ENCODE assay signal across 14 mouse cellular contexts in the genomic region with DNA sequence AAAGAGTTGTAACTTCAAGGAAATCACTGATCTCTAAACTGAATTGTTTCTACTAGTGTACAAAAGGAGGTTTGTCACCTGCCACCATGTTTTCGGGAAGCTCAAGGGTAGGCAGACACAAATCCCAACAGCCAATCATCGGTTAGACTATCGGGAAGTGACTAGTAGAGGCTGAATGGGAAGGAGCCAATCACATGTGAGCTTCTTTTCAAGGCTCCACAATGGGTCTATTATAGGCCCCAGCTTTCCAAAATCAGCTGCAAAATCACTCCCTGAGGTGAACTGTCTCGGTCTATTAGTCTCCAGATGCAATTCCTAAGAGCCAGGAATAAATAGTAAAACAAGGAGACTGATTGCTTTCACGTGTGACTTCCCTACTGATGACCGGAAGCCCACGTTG.
DNase-seq lines count a peak whose midpoint lies in the region; ATAC-seq lines count a peak whose summit lies in the region.
"Had no signal": no experiment of that assay in that cellular context is flagged by ENCODE, and none has a peak within 500 bp of the region (broad histone marks: within the 10 kb centered on the region; RNA-seq: fewer than 3 reads in every experiment).

No protein-coding gene starts in this region.

- H3K27me3 ChIP-seq in forebrain, embryonic 10.5 days (ENCODE audit: poor library complexity, severe bottlenecking), result no peaks in the 10 kb centered on the region
- no peaks in the 10 kb centered on the region for H3K27me3 ChIP-seq in forebrain, embryonic 14.5 days (replicated peaks; ENCODE audit: control insufficient read depth, insufficient read depth, low read length)
- no peaks in the 10 kb centered on the region for H3K27me3 ChIP-seq in embryonic facial prominence, embryonic 11.5 days (ENCODE audit: control insufficient read depth, insufficient read depth, low read length)
- H3K27me3 ChIP-seq: liver, embryonic 12.5 days; megakaryocyte, embryonic 14.5 days had no signal

- DNase-seq in forebrain, embryonic 10.5 days (ENCODE audit: extremely low spot score, low spot score), result no peak
- no peak for DNase-seq in forebrain, embryonic 14.5 days (ENCODE audit: low spot score)
- DNase-seq in layer of hippocampus, adult 11-12 months (ENCODE audit: low spot score), result peak; percentile 26
- DNase-seq in layer of hippocampus, adult 8-10 months (ENCODE audit: low spot score in 2 of 2), result no peak
- peak; percentile 37 for DNase-seq in embryonic facial prominence, embryonic 11.5 days (ENCODE audit: low spot score)
- peak; percentile 46 for DNase-seq in forelimb bud, embryonic 11.5 days (ENCODE audit: low read depth, low spot score)
- DNase-seq in right cerebral cortex, postnatal 14 days, result no peak
- DNase-seq in left cerebral cortex, adult 8-10 months (ENCODE audit: low spot score in 2 of 2), result no peak
- DNase-seq: cerebellum, adult 18-20 months; kidney, postnatal 10 days; right cerebral cortex, postnatal 4 days; thymus, postnatal 36 days had no signal

- H3K27ac ChIP-seq in forebrain, embryonic 10.5 days, result peak overlapping the region; percentile 80
- H3K27ac ChIP-seq in forebrain, embryonic 14.5 days (ENCODE audit: low read depth, low read length), result no peak overlapping the region
- no peak overlapping the region for H3K27ac ChIP-seq in embryonic facial prominence, embryonic 11.5 days (replicated peaks; ENCODE audit: low read depth, low read length)
- H3K27ac ChIP-seq: liver, embryonic 12.5 days had no signal

- no peak for ATAC-seq in forebrain, embryonic 14.5 days
- no peak for ATAC-seq in embryonic facial prominence, embryonic 11.5 days (replicated peaks; ENCODE audit: insufficient number of reproducible peaks, low FRiP score, low TSS enrichment, low read depth)
- ATAC-seq: liver, embryonic 12.5 days had no signal

- H3K4me1 ChIP-seq in forebrain, embryonic 10.5 days, result peaks cover 53% of the 10 kb centered on the region
- H3K4me1 ChIP-seq in forebrain, embryonic 14.5 days (ENCODE audit: control insufficient read depth, insufficient read depth, low read length), result peaks cover 19% of the 10 kb centered on the region
- no peaks in the 10 kb centered on the region for H3K4me1 ChIP-seq in embryonic facial prominence, embryonic 11.5 days (ENCODE audit: control insufficient read depth, insufficient read depth, low read length)

- H3K36me3 ChIP-seq in forebrain, embryonic 10.5 days (replicated peaks), result peaks cover 4% of the 10 kb centered on the region; the same call in 1 of the 2 replicates
- no peaks in the 10 kb centered on the region for H3K36me3 ChIP-seq in forebrain, embryonic 14.5 days (ENCODE audit: control insufficient read depth, insufficient read depth, low read length)
- H3K36me3 ChIP-seq in embryonic facial prominence, embryonic 11.5 days (replicated peaks; ENCODE audit: control insufficient read depth, insufficient read depth, low read depth, low read length), result no peaks in the 10 kb centered on the region
- H3K36me3 ChIP-seq: liver, embryonic 12.5 days had no signal

- peaks cover 9% of the 10 kb centered on the region; the same call in 1 of the 2 replicates for H3K9me3 ChIP-seq in forebrain, embryonic 10.5 days
- no peaks in the 10 kb centered on the region for H3K9me3 ChIP-seq in forebrain, embryonic 14.5 days (replicated peaks; ENCODE audit: control insufficient read depth, low read length)
- H3K9me3 ChIP-seq in embryonic facial prominence, embryonic 11.5 days (replicated peaks; ENCODE audit: control insufficient read depth, low read length), result no peaks in the 10 kb centered on the region
- H3K9me3 ChIP-seq: liver, embryonic 12.5 days had no signal

- H3K4me2 ChIP-seq in forebrain, embryonic 14.5 days (ENCODE audit: low read length), result no peak overlapping the region; the same call in 1 of the 2 replicates
- H3K4me2 ChIP-seq in embryonic facial prominence, embryonic 11.5 days (ENCODE audit: low read depth, low read length), result peak overlapping the region; percentile 13; the same call in 1 of the 2 replicates
- H3K4me2 ChIP-seq: liver, embryonic 12.5 days had no signal

- 84% methylated on average over 7 of the region's 7 CpGs for WGBS in forebrain, embryonic 10.5 days
- 52% methylated on average over 7 of the region's 7 CpGs for WGBS in forebrain, embryonic 14.5 days
- 54% methylated on average over 7 of the region's 7 CpGs for WGBS in embryonic facial prominence, embryonic 11.5 days

- H3K9ac ChIP-seq in forebrain, embryonic 14.5 days (ENCODE audit: low read length), result no peak overlapping the region
- no peak overlapping the region for H3K9ac ChIP-seq in embryonic facial prominence, embryonic 11.5 days (replicated peaks; ENCODE audit: low read length)
- H3K9ac ChIP-seq: liver, embryonic 12.5 days had no signal

- H3K4me3 ChIP-seq in forebrain, embryonic 10.5 days, result no peak overlapping the region
- no peak overlapping the region for H3K4me3 ChIP-seq in forebrain, embryonic 14.5 days (ENCODE audit: low read depth, low read length)
- no peak overlapping the region for H3K4me3 ChIP-seq in embryonic facial prominence, embryonic 11.5 days (ENCODE audit: low read depth, low read length)
- H3K4me3 ChIP-seq: liver, embryonic 12.5 days; megakaryocyte, embryonic 14.5 days had no signal

Comparison
In these comparisons a context has a peak if more than half of its experiments do, and no peak if none do; other contexts are left out.
1. DNase-seq: peak in layer of hippocampus, adult 11-12 months (single experiment), embryonic facial prominence, embryonic 11.5 days (single experiment) and forelimb bud, embryonic 11.5 days (single experiment); none in forebrain, embryonic 10.5 days (single experiment), forebrain, embryonic 14.5 days (single experiment), layer of hippocampus, adult 8-10 months (0 of 2), right cerebral cortex, postnatal 14 days (single experiment) and left cerebral cortex, adult 8-10 months (0 of 2).